Mouse (Mus musculus) adrenal gland, adult 8-10 months (tissue): ENCODE data around the gene Zfp704. TPM values are rescaled to one million over a fixed set of nuclear protein-coding genes. Genes with fewer than 3 reads are reported as not detected.
A peak's percentile ranks its signal among the peaks of the same experiment; 100 is the strongest.

Experiments
- DNase-seq: peaks from one replicate; pipeline ENCODE4 v3.0.0; 2022
- total RNA-seq, 4 experiments: library from RNA; stranded (reverse); gene quantifications; 2 replicates each; pipeline ENCODE4 v1.2.4; 2022

Zfp704 gene
- total RNA-seq: 10 to 100 TPM; 14.5 to 22.8 (median 16.7) TPM

DNA sequence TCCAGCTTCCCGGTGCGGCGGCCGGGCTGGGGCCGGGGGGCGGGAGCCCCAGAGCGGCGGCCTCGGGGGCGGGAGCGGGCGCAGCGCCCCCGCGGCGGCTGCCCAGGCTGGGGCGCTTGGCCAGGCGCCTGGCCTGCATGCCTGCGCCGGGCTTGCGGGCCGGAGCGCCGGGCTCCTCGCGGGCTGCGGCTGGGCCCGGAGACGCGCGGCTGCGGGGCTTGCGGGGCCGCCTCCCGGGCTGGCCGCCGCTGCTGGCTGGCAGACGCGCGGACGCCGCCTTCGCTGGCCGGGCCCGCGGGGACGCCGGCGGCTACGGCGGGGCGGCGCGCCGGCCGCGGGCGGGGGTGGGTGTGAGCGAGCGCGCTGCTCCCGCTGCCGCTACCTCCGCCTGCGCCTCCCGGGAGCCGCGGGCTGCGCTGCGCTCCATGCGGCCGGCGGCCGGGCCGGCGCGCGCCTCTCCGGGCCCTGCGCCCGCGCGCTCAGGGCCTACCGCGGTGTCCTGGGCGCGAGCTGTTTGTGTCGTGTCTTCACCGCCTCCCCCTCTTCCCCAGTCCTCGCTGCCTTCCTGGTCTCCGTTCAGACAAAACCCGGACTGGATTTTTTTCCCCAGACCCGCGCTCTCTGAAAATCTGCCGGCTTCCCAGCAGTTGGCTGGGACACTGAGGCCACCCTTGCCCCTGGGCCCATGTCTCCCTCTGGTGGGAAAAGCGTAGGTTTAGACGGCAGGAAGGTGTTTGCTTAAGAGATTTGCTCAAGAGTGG, at the start of gene Zfp704:
Gene Zfp704 (minus strand): TSS at position 505 of the 761 bp plus-strand sequence.
- peak; percentile 83 for DNase-seq

DNA sequence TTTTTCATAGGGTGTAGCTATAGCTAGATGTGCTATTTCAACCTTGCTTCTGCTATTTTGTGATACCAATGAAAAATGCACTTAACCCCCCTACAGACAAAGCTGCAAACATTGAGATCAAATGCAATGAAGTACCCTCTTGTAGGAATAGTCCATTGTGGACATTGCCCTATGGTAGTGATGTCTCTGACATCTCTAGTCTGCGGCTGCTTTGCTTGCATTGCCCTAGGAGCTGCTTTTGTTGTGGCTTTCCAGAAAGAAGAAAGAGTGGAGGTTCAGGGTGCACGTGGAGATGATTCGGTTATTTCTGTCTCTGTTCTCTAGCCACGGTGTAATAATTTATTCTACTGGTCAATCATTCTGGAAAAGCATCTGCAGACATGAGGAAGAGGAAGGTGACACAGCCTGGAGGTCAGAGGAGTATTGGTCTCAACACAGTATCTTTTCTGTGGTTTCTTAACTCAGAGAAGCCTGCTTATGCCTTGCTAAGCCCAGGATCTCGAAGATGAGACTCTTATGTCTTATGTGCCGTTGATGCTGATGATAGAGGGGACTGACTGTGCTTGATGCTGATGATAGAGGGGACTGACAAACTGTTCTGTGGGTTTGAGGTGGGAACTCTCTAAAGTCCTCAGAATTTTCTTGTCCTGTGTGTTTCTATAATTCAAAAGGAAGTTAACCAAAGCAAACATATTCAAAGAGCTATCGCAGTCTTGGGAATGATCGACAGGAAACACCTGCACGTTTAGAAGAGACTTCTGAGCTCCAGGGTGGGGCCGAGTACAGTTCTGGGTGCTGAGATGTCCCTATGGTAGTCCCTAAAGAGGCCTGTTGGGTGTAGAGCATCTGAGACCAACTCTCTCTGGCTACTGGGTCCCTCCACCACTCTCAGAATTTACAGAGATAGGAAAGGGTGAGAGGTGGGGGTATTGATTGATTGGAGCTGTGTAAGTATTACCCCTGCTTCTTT, 23.4 kb upstream of the Zfp704 start:
- no peak for DNase-seq

DNA sequence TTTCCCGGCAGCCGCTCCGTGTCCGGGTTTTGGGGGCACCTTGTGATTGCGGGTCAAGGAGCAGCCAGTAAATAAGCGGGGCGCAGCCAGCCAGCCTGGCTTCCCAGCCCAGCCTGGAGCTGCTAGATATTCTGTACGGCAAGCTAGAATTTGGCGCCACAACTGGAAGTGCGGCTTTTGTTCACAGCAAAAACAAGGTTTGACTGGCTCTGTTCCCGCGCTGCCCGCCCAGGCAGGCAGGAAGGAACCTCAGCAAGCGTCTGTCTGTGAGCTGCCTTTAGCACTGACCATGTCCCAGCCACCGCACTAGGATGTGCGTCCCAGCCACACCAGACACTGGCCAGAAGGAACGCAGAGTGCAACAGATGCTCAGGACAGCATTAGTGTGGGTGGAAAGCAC, 20.1 kb upstream of the Zfp704 start:
- no peak for DNase-seq

DNA sequence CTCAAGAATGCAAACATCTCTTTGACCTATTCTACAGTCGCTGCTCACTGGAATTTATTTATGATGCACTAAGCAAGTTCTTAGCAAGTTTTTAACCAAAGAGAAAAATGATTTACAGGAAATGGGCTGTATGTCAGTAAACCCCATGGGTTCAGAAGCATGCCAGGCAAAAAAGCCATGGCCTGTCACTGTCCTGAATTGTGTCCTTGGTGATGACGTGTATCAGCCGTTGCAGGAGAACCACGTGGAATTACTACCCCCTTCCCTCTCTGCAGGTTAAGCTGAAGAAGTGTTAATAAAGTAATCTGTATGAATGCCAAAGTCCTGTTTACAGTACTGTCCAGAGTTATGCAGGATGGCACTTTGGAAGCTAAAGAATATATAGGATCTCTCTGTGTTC, 18.2 kb upstream of the Zfp704 start:
- DNase-seq: no peak

DNA sequence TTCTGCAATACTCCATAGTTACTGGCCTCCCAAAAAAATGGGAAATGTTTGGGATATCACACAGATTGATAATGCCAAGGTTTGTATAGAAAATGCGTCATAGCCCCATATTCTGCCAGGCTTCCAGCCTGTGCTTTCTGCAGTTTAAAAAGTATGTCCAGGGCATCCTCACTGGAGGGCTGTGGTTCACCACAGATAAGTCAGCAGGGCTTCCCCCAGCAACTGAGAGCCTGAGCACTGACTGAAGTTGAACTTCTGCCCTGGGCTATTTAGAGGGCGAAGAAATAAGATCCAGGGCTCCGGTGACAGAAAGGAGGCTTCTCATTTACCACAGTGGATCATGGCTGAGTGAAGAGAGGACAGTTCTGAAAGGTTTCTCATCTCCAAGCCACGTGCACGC, 16.3 kb upstream of the Zfp704 start:
- no peak for DNase-seq

DNA sequence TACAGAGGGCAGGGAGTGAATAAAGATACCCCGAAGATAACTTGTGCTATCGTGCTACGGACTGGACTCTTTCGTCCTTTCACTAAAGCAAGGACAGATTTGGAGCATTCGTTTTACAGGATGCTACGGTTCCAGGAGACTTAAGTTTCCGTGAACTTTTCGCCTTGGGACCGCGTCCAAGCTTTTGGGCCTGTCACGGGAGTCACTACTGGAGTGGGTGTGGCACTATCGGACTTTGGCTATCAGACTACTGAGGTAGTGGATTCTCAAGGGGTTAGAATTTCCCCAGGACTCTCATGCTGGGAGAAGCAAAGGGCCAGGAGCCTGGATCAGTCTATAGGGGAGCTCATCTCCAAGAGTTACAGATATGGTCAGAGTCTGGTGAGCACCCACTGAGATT, 10.7 kb upstream of the Zfp704 start:
- no peak for DNase-seq

DNA sequence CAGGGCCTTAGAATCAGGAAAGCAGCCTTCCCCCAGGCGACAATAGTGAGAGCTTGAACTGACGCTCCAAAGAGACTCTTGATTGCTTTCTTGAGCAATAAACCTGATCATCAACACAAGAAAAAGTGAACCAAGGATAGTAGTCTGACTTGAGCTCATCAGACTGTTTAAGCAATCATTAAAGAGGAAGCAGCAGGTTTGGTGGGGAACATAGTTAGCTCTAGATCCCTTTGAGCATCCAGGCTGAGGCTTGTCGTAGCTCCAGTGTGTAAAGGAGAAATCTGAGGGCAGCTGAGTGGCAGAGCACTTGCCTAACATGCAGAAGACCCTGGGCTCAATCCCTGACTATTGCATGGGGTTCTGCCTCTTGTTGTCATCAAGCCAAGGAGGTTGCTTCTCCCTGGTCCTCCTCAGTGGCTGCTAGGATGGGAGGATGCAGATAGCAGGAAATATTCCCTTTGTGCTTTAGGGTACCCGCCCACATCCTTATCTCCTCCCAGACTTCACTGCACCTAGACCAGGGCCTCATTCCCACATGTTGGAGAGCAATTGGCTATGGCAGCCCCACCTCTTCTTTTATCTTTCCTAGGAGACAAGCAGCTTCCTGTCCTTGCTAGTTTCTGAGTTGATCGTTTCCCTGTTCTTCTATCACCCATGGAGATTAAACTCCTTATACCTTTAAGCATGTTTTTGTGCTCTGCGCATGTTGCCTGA, 9.8 kb upstream of the Zfp704 start:
- no peak for DNase-seq

DNA sequence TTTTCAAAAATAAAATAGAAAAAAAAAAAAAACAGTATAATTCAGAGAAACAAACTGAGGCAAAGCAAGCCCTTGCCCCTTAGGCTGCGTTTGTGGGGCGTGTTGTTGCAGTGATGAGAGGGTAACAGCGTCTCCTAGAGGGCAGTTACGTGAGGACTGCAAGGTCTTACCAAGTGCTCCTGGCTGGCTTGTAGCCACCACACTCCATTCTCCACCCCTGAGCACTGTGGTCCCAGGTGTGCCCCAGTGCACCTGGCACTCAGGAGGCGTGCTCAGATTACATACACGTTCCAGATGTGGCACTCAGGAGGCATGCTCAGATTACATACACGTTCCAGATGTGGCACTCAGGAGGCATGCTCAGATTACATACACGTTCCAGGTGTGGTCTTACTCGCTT, 7.2 kb upstream of the Zfp704 start:
- no peak for DNase-seq

DNA sequence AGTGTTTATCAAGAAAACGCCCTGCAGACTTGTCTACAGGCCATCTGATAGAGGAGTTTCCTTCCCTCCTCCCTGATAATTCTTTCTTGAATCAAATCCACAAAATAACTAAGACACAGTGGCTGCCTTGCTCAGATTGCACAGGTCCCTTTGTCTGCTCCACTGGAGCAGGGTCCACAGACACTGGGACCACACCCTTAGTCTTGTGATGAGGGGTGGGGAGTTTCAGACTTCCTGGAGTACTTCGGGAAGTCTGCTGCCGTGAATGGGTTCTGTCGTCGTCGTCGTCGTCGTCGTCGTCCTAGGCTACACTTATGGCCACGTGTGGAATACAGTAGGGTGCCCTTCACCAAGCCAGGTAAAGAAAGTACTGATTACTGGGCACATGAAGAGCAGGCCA, 4.8 kb upstream of the Zfp704 start:
- DNase-seq: no peak

DNA sequence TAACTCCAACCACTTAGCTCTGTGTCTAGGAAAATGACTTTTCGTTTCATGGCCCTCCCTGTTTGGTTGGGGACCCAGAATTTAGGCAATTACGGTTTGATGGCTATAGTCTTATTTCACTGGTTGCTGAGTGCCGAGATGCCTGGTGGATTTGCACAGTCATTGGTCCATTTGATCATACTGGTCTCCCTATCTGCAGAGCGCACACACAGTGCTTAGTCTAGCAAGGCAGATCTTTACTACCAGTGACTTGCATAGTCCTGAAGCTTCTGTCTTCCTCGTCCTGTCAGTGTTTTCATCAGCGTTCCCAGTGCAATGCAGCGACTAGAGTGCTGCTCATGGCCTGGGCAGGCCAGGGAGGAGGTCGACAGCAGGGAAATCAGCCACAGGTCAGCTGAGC, 4.1 kb upstream of the Zfp704 start:
- no peak for DNase-seq

DNA sequence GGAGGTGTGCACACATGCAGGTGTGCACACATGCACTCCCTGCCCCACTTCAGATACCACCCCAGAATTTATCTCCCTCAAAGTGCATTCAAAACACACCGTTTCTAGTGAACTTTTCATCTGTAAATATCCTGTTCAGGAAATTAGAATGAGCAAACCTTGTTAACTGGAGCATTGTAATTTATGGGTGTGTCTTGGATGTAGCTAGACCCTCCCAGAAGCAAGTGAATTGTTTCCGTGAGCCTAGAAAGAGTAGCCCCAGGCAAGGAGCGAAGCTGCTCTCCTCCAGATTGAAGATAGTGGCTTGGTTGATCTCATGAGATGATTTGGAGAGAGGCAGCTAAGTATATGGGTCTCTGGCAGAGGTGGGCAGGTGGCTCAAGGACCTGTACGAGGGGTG, 1.3 kb upstream of the Zfp704 start:
- DNase-seq: no peak

DNA sequence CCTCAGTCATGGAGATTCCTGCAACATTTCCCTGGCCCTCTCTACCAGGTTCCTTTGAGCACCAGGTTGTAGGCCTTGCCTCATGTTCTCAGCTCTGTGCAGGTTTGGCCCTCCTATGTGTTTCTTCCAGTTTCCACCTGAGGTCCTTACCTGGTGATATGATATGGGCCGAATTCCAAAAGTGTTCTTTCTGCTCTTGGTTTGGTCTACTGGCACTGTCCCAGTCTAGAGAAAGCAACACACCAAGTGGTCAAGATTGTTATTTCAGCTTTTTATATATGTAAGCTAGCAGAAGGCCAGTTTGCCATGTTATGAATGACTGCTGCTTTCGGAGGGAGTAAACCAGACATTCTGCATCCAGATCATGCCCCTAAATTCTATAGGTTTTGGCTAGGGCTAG, 541 bp upstream of the Zfp704 start:
- no peak for DNase-seq

DNA sequence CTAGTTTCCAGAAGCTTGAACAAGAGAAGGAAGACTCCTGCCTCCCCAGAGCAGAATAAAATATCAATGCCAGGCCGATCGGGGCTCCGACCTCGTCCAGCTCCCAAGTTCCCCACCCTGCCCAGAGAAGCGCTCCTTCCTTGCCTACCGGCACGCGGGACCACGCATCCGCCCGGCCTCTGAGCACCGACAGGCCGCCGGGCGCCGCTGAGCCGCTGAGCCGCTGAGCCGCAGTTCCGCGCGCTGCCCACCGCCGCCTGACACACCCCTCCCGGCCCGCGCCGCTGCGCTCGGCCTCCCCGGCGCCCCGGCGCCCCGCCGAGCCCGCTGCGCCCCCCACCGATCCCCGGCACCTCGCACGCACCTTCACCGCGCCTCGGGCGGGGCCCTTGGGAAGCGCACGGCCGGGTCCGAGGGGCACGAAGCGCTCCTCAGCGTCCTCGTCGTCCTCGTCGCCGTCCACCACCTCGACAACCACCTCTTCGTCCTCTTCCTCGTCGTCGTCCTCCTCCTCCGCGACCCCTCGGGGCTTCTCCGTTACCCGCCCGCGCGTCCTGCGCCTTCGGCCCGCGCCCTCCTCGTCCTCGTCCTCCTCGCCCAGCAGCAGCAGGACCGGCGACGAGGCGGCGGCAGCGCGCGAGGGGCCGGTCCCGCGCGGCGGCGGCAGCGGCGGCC, 842 bp downstream of the Zfp704 start:
- no peak for DNase-seq

DNA sequence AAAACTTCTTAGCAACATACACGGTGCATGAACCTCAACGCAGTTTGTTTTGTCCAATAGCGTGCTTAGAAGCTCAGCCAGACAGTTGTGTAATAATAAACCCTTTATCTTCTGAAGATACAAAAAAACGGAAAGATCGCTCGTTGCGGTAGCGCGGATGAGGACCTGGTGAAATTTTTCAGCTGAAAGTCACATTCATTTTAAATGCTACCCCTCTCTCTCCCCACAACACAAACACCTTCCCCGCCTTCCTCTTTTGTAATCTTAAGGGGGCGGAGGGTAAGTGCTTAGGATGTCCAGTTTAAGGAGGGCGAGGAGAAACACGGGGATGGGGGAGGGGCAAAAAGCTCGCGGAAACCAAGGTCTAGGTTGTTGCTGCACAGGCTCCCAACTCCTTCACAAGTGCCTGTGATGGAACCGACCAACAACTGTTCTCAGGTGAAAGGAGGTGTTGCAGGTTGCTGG, 1.4 kb downstream of the Zfp704 start:
- peak; percentile 38 for DNase-seq

DNA sequence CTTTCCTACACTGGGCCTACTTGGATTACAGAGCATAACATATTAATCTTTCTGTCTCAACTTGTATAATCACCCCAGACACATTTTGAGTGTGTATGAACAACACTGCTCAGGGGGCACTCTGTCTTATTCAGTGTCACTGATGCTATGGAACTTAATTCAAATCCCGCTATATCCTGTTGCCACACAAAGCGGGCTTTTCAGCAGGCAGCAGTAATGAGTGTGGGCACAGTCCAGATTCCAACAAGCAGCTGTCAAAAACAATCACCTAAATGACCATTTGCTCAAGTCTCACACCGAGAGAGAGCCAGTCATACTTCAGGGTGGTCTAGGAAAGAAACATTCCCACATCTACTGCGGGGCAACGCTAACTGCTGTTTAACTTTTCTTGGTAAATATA, 2.2 kb downstream of the Zfp704 start:
- no peak for DNase-seq

DNA sequence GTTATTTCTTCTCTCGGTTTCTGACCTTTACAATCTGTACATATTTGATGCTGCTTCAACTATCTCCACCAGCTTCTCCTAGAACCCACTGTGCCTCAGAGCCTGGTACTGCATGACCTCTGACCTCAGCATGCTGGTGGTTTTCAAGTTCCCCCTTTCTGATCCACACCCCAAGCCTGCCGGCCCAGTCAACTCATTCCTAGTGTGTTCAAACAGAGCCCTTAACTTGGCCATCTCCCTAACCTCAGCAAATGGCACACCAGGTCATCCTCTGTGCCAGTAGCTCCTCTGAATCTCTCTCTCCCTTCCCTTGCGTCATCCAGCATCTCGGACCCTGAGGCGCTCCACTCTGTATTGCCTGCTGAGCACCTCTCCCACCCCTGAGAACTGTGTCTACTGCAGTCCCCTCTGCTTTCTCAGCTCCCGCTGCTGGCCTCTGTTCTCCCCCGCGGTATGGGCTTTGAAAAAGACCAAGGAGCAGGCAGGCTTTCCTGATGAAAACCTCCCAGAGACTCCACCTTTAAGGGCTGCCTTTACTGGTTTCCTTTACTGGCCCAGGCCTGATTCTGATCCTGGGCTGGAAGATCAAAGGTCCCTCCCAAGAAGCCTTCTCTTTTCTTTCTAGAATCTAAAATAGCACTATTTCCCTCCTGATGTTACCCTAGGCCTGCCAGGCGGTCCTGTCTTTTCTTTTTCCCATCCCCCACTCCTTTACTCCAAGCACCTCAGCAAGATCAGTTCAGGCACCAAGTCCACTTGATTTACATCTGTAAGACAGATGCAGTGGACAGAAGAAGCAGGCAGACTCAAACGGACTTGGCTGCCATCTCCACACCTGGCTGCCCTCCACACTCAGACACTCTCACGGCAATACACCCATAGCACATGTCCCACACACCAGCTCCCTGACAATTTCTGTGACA, 3.8 kb downstream of the Zfp704 start:
- no peak for DNase-seq

DNA sequence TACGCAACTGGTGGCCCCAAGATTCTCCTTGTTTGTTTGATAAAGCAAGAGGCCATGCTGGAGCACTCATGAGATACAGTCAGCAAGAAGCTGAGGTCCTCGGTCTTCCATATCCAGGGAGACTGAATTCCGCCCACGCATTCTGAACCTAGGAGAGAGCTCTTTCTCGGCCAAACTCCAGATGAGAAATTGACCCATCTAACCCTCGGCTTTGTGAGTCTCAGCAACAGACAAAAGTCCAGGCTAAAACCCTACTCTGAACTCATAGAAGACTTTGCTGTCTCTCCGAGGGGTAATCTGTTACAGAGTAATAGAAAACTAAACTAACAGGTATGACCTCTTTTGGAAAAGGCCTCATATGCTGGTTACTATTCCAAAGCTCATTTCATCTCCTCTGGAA, 4.9 kb downstream of the Zfp704 start:
- no peak for DNase-seq

DNA sequence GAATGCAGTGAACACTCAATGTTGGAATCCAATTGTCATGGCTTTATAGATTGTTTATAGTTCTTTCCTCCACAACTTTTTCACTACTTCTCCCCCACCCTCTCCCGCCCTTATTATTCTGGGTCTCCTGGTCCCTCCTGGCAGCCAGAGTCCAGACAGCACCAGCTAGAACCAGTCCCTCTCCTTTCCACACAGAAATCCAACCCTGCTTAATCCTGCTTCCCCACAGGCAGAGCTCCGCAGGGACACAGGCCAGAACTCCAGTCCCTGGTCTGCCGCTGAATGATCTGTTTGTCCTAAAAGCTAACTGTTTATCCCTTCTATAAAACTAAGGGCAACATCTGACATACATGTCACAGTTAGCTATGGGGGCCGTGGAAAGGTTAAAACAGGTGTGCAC, 6.0 kb downstream of the Zfp704 start:
- DNase-seq: no peak

DNA sequence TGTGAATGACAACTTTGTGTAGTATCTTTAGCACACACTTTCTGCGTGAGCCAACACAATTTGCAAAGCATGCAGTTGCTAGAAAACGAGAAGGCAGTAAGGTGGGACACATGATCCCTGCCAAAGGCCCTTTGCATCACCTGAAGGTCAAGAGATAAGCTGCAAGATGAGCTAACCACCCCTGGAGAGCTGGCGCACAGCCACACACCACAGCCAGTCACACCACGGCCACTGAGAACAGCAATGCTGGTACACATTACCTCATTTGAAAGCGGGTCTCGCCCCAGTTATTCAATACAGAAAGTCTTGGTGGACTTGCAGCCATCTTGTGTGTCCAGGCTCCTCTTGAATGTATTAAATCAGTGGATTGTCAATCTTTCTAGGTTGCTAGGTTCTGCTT, 9.3 kb downstream of the Zfp704 start:
- no peak for DNase-seq

DNA sequence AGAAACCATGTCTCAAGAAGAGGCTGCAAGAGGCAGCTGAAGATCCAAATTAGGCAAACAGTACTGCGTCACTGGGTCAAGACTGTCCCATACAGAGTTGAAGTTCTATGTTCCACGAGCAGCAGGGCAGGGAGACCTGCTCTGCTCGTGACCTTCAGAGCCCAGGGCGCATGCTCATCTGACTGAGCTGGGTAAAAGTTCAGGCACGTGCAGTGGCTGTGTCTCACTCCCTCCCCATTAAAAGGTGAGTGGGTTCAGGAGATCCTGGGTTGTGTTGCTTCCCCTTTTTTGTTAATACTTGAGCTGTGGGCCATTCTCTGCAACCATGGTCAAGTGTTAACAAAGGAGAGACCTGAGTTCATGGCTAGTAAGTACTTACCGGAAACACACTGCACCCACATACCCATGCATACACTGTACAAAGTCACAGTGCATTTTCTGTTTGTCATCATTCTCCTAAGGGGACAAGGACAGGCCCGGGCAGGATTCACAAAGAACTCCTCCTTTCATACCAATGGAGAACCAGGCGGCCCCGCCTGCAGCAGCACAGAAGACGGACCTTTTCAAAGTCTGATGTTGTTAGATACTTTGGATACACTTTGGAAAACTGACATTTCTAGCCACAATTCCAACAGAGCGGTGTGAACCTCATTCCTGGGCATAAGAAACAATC, 10.0 kb downstream of the Zfp704 start:
- DNase-seq: no peak

DNA sequence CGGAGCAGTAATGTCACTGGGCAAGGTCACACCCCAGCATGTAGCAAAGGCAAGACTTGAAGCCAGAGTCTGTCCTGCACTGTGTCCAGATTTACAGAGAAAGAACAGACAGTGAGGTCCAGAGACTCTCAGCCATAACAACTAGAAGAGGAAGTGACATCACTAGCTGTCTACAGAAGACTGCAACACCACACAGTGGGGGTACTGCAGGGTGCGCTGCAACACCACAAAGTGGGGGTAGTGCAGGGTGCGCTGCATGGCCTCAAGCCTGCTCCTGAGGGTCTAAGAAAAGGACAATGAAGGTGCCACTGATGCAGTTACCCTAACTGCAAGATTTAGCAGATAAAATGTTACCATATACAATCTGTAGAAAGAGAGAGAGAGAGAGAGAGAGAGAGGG, 11.8 kb downstream of the Zfp704 start:
- no peak for DNase-seq
